Mouse (Mus musculus) ES-E14 (cell line): ENCODE data around the gene Mrpl53. TPM values are rescaled to one million over a fixed set of nuclear protein-coding genes. Genes with fewer than 3 reads are reported as not detected.

ENCODE experiments used
- DNase-seq: peaks from one replicate; pipeline ENCODE4 v3.0.0-alpha.2; 2013; ENCODE audit warnings: low read depth, low spot score
- H3K27ac ChIP-seq: 2 replicates; pipeline ENCODE4 v1.5.1; 2012; ENCODE audit warnings: low read depth, mild to moderate bottlenecking, low read length, moderate library complexity, mixed read lengths; ENCODE audit not compliant: poor library complexity, insufficient read depth, severe bottlenecking
- H3K36me3 ChIP-seq: 2 replicates; pipeline ENCODE4 v1.6.1; 2012; ENCODE audit warnings: mild to moderate bottlenecking, low read length, moderate library complexity, mixed read lengths; ENCODE audit not compliant: control insufficient read depth, poor library complexity, insufficient read depth, severe bottlenecking
- H3K4me1 ChIP-seq, 2 experiments: fragments of 150-350 bp in 1 of 2; sonication (generic) in 1 of 2; 2 replicates each; pipeline ENCODE4 v1.6.1; 2012; ENCODE audit warnings: low read length in 2 of 2, mild to moderate bottlenecking in 1 of 2, mixed read lengths in 1 of 2; ENCODE audit not compliant: control insufficient read depth in 2 of 2, insufficient read depth in 2 of 2, poor library complexity in 1 of 2
- H3K4me3 ChIP-seq, 2 experiments: fragments of 150-350 bp in 1 of 2; sonication (generic) in 1 of 2; 2 replicates each; pipeline ENCODE4 v1.5.1; 2012; ENCODE audit warnings: low read length in 2 of 2, low read depth in 1 of 2, mild to moderate bottlenecking in 1 of 2, mixed read lengths in 1 of 2; ENCODE audit not compliant: insufficient read depth in 1 of 2, poor library complexity in 1 of 2, severe bottlenecking in 1 of 2
- H3K9ac ChIP-seq: 2 replicates; pipeline ENCODE4 v1.6.1; 2012; ENCODE audit warnings: low read depth, mild to moderate bottlenecking, low read length, mixed read lengths; ENCODE audit not compliant: poor library complexity, insufficient read depth, severe bottlenecking
- H3K9me3 ChIP-seq: fragments of 150-350 bp; sonication (generic); 2 replicates; pipeline ENCODE4 v1.6.1; 2012; ENCODE audit warnings: low read depth, mild to moderate bottlenecking, low read length; ENCODE audit not compliant: control insufficient read depth, insufficient read depth
- CHD2 ChIP-seq: IDR thresholded peaks from 2 replicates; pipeline ENCODE4 v1.6.1; 2014; ENCODE audit warnings: mild to moderate bottlenecking, low read depth, low read length, inconsistent platforms
- HCFC1 ChIP-seq: IDR thresholded peaks from 2 replicates; pipeline ENCODE4 v1.6.1; 2012; ENCODE audit warnings: low read length, inconsistent platforms, borderline replicate concordance; ENCODE audit not compliant: insufficient read depth
- MAFK ChIP-seq: IDR thresholded peaks from 2 replicates; pipeline ENCODE4 v1.6.1; 2014; ENCODE audit warnings: mild to moderate bottlenecking, low read depth, low read length, inconsistent platforms; ENCODE audit not compliant: insufficient read depth
- ZC3H11A ChIP-seq: IDR thresholded peaks from 2 replicates; pipeline ENCODE4 v1.6.1; 2012; ENCODE audit warnings: low read depth, mild to moderate bottlenecking, inconsistent platforms, low read length, borderline replicate concordance
- ZNF384 ChIP-seq: IDR thresholded peaks from 2 replicates; pipeline ENCODE4 v1.6.1; 2012; ENCODE audit warnings: low read depth, low read length, inconsistent platforms
- in situ Hi-C, 2 experiments: fragments of 600-800 bp; cut with MboI; formaldehyde crosslinking; loops; one replicate each; pipeline ENCODE4 v1.15.1; 2025; ENCODE audit warnings: low sequenced_read_pairs in 2 of 2, inconsistent platforms in 1 of 2; ENCODE audit not compliant: unreplicated experiment in 2 of 2
- total RNA-seq: library from RNA; depleted of rRNA; stranded (reverse); fragments of 300-350 nt; gene quantifications from 2 replicates; pipeline ENCODE4 v1.2.3, GENCODE M21; 2012

The Mrpl53 gene
- total RNA-seq, 1 experiment = 53.9 TPM

DNA sequence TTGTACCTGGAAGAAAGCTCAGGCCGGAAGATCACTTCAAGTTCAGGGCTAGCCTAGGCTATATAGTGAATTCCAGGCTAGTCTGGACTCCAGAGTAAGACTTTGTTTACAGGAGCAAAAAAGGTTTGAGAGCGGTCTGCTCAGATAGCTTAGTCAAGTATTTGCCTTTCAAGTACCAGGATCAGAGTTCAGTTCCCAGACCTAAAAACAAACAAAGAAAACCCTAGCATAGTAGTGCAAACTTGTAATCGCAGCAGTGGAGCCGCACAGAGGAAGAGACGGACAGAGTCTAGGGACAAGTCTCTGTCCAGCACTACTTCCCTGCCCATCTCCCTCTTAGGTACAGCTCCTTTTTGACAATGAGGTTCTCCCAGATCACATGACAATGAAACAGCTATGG, 28.6 kb upstream of the Mrpl53 start:
- Histone ChIP-seq H3K4me1 (0 out of 4 replicates have a peak, but pooled peaks cover 0 to 2% of the 10 kb centered on the region in 2 experiments), H3K4me3 (no peak overlapping the region), H3K9me3 (no peaks in the 10 kb centered on the region), H3K36me3 (peaks cover 2% of the 10 kb centered on the region), H3K9ac (no peak overlapping the region), H3K27ac (no peak overlapping the region)
- no peak for DNase-seq
- in situ Hi-C loops = no loop called here
- TF ChIP-seq CHD2 (no peak), ZC3H11A (no peak), HCFC1 (no peak), ZNF384 (no peak), MAFK (no peak)

DNA sequence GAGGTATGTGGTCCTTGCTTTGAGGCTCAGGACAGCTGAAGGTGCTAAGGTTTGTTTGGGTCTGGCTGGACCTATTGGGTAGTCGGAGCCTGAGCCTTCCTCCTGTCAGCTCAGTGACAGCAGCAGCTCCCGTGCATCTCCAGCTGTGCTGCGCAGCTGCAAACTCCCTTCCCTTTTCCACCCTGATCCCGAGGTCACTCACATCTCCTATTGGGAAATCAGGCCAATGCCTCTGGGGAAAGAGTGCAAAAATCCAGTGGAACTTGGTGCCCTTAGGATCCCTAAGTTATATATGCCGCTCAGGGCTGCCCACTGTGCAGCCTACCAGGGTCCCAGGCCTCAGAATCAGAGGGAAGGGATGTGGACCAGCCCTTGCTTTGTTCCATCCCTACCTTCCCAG, 25.3 kb upstream of the Mrpl53 start:
- H3K27ac ChIP-seq = no peak overlapping the region
- peaks cover 0 to 2% of the 10 kb centered on the region in 2 experiments; a peak in 1 of 4 replicates for H3K4me1 ChIP-seq
- no peak overlapping the region for H3K9ac ChIP-seq
- no peak overlapping the region for H3K4me3 ChIP-seq
- H3K36me3 ChIP-seq = peaks cover 2% of the 10 kb centered on the region
- TF ChIP-seq HCFC1 = no peak
- no peak for TF ChIP-seq ZNF384
- no peak for TF ChIP-seq MAFK
- no peak for TF ChIP-seq ZC3H11A
- TF ChIP-seq CHD2 = no peak
- DNase-seq = no peak
- no peaks in the 10 kb centered on the region for H3K9me3 ChIP-seq
- in situ Hi-C loops = no loop called here

DNA sequence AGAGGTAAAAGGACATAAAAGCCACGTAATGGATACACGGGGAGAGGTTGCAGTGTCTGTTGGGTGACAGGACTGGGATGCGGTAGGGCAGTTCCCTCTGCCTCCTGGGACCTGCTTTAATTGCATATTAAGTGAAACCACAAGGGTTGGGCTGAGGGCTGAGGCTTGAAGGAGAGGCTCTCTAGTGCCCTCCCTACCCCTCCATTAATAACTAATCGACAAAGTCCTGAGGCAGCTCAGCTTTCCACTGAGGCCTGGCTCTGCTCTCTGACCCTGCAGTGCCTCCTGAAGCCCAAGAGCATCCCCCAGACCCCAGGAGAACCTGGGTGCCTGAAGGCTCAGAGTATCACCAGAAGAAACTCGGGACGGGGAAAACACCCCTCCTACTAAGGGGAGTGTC, 24.4 kb upstream of the Mrpl53 start:
- TF ChIP-seq HCFC1 = no peak
- no peak for TF ChIP-seq ZNF384
- TF ChIP-seq CHD2 = no peak
- no peak for TF ChIP-seq ZC3H11A
- TF ChIP-seq MAFK = no peak
- in situ Hi-C loops = no loop called here
- H3K36me3 ChIP-seq = peaks cover 2% of the 10 kb centered on the region
- no peak overlapping the region for H3K27ac ChIP-seq
- H3K9me3 ChIP-seq = no peaks in the 10 kb centered on the region
- H3K4me1 ChIP-seq = peaks cover 0 to 2% of the 10 kb centered on the region in 2 experiments; a peak in 1 of 4 replicates
- H3K4me3 ChIP-seq = no peak overlapping the region
- no peak for DNase-seq
- no peak overlapping the region for H3K9ac ChIP-seq

DNA sequence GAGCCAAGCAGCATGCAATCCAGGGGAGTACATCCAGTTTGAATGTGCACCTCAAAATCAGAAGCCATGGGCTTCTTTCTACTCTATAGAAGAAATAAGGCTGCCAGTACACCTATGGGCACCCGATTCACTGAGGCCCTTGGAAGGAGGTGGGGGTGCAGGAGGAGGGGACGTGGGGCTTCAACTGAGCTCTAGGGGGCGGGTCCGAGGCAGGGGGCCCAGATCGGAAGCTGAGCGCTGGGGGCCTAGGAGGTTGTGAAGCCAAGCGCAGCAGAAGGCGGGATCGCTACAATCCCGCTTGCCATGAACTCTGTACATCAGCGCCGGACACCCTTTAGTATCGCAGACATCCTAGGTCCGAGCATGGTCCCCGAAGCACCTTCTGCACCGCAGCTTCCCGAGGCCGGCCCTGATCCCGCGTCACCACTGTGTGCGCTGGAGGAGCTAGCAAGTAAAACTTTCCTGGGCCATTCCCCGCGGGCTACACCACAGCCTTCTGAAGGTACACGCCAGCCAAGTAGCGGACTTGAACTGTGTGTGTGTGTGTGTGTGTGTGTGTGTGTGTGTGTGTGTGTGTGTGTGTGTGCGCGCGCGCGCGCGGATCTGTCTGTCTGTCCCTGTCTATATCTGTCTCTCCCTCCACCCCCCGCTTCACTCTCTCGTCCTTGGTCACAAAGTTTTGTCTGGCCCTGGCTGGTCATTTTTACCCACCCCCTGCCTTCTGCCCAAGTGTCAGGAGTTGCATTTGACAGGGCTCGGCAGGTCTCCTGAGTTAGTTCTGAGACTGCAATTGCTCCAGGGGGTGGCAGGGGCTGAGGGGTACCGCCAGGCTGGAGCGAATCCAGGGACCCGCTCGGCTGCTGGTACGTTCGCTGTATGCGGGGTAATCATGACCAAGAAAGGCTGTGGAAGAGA, 22.5 kb upstream of the Mrpl53 start, which contains the start of gene Lbx2:
TSS of gene Lbx2 (plus strand) at position 247 of the 915 bp plus-strand sequence.
- in situ Hi-C loops = no loop called here
- peak within 1 kb of the TSS; percentile 42; the same call in 1 of the 2 replicates for H3K9ac ChIP-seq
- DNase-seq = no peak
- H3K9me3 ChIP-seq = no peaks in the 10 kb centered on the region
- H3K4me3 ChIP-seq = peak within 1 kb of the TSS; percentile 48 to 61
- H3K36me3 ChIP-seq = no peaks in the 10 kb centered on the region; the same call in 1 of the 2 replicates
- no peak within 1 kb of the TSS for H3K27ac ChIP-seq
- TF ChIP-seq HCFC1 = no peak
- TF ChIP-seq ZC3H11A = no peak
- H3K4me1 ChIP-seq = peaks cover 0 to 2% of the 10 kb centered on the region in 2 experiments; a peak in 1 of 4 replicates
